Mouse (Mus musculus): Measurements from ENCODE around the gene 1700029I15Rik.

GRCm38 (mm10) chr2:92431611-92432179, 49.4 kb downstream of the 1700029I15Rik start:
- TF ChIP-seq CHD2 (IDR thresholded peaks at IDR 0.05; ENCODE audit: low read depth, low read length): no peak
- TF ChIP-seq ZC3H11A (IDR thresholded peaks at IDR 0.05; ENCODE audit: borderline replicate concordance, low read depth, low read length): no peak
- TF ChIP-seq MAFK (IDR thresholded peaks at IDR 0.05; ENCODE audit: insufficient read depth, low read depth, low read length): no peak
